Mouse (Mus musculus) frontal cortex, adult 2 months (tissue): ENCODE measurements around the gene Armt1. TPM values are rescaled to one million over a fixed set of nuclear protein-coding genes. Genes with fewer than 3 reads are reported as not detected.

Source experiments
- DNase-seq, 2 experiments: peaks; one replicate each; pipeline ENCODE4 v3.0.0; 2022; ENCODE audit warnings: low spot score in 1 of 2; ENCODE audit errors: extremely low spot score in 1 of 2
- polyA plus RNA-seq: library from polyadenylated mRNA; depleted of rRNA; stranded (reverse); fragments of >200 nt; gene quantifications from 2 replicates; pipeline ENCODE4 v1.2.3, GENCODE M21; 2012; rRNA removed

Gene Armt1
- 20.9 and 23.5 TPM in 2 replicates for polyA plus RNA-seq

DNA sequence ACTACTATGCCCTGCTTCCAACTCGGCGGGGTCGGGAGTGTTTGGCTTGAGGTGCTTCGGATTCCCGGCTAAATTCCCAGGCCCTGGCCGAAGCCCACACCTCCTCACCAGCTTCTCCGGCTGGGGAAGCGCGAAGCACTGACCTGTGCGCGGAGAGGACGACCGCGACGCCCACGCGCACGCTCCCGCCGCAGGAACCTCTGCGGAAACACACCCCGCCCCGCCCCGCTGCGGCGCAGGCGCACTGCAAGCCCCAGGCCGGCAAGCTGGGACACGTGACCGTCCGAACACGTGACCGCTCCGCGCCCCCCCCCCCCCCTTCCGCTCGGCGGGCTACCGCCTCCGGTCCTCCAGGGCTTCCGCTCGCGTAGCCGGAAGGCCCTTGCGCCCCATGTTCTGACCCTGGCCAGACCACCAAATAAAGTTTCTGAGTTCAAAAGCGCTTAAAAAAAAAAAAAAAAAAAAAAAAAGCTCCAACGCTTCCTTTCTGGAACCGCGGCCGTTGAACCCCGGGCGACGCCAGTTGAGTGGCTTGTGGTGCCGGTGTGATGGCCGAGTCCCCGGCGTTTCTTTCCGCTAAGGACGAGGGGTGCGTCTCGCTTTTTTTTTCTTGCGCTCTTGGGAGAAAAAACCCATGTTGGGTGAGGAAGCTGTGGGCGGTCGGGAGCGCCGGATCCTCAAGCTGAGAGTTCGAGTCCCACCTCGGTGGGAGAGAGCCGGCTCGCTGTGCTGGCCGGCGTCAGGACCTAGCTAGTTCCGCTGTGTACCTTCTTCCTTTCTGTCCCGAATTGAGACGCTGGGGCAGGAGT, at the start of gene Armt1, which contains the start of gene Rmnd1:
Gene Armt1 (plus strand): TSS at position 345 of the 809 bp plus-strand sequence.
Gene Rmnd1 (minus strand): TSS at position 266 of the 809 bp plus-strand sequence.
- peak; percentile 83 to 95 for DNase-seq

DNA sequence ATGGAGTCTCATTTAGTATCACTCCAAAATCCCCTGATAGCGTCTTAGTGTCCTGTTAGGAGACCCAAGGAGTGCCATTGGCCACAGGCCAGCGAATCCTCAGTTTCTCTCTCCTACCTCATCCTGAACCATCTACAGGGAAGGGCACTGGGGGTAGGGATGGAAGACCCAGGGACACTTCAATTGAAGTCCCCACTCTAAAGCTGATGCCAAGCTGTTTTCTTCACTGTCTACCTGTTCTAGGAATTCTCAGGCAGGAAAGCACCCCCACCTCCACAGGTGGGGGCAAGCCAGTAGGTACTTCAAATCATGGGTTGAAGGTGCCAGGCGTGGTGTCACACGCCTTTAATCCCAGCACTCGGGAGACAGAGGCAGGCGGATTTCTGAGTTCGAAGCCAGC, 48.0 kb upstream of the Armt1 start:
- no peak for DNase-seq

DNA sequence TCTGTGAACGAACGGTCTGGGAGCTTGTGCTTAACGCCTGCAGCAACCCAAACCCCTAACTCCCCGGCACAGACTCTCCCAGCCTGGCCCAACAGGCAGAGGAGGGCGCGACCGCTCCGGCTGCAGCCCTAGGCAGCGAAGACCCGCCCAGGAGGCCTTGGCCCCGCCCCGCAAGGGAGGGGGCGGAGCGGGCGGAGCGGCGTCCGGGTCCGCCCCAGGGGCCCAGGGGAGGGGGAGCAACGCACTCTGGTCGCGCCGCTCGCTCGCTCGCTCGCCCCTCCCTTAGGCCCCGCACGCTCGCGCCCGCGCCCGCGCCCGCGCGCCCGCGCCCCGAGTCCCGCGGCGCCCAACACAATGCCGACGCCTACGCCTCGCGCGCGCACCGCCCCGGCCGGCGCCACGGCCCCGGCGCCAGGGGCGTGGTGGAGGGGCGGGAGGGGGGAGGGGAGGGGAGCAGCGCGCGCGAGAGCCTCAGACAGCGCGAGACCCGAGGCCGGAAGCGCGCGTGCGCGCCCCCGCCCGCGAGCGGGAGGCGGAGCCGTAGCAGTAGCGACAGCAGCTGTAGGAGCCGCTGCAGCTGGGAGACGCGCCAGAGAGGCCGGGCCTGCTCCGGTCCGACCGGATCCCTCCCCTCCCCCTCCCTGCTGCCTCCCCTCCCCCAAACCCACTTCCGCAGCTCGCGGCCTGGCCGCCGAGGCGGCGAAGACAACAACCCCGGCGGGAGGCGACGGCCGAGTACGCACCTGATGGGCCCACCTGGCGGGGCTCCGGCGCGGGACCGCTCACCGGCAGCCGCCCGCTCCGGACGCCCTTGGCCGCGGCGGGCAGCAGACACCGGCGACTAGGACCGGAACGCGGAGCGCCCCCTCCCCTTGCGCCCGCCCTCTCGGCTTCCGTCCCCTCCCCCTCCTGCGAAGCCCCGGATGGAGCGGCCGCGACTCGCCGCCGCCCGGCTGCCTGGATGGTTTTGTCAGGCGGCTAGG, 45.4 kb upstream of the Armt1 start:
- DNase-seq, result peak; percentile 83 to 92

DNA sequence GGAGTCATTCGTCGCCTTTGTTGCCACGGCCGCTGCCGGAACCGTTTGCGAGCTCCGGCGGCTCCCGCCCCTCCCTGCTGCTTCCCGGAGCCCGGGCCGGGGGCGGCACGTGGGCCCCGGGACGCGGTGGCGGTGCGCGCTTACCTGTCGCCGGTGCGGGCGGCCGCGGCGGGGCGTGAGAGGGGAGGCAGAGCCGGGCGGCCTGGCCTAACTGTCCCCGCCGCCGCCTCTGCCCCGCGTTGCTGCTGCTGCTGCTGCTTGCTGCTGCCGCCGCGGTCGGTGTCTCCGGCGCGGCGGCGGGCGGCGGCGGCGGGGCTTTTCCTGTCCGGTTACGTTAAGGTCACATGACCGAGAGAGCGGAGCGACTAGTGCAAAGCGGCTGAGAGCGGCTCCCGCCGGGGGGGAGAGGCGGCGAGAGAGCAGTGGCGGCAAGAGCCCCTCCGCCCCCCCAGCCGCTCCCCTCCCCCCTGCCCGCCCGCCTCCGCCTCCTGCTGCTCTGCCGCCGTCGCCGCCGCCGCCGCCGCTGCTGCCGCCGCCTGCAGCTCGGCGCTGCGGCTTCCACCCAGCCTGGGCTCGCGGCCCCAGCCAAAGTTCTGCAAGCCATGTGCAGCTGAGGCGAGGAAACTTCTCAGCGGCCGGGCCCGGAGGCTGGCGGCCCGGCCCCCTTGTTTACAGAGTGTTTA, 44.4 kb upstream of the Armt1 start, which contains the start of gene Zbtb2:
Gene Zbtb2 (minus strand): TSS at position 408 of the 683 bp plus-strand sequence.
- peak in 1 of 2 experiments; percentile 59 for DNase-seq

DNA sequence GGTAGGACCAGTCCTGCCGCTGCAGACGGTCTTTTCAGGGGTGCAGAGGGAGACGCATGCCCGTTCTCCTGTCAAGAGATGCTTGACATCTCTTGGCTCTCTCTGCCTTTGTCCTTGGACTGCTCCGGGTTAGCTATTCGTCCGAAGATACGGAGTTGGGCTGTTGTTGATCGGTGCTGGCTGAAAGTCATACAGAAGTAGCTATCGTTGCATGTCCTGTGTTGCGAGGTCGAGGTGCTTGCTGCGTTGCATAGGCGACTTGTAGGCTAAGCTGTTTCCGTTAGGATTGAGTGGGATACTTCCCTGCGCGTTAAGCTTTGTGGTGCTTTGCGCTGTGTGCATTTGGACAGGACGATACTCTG, 43.9 kb upstream of the Armt1 start:
- no peak for DNase-seq

DNA sequence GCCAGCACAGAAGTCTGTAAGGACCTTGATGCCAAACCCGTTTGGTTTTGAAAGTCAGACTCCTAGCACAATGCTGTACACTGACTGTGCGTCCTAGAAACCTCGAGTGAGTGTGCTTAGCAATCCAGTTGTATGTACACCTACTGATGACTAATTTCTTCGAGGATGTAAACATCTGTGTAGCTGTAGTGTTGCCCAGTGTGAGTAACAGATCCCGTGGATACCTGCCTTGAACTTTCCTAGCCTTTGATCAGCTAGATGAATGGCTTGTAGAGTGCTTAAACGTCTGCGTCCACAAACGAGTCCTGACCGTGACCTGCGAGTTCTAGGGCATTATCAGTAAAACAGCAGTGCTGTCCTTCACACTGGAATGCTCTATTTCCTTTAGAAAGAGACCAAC, 43.2 kb upstream of the Armt1 start:
- no peak for DNase-seq

DNA sequence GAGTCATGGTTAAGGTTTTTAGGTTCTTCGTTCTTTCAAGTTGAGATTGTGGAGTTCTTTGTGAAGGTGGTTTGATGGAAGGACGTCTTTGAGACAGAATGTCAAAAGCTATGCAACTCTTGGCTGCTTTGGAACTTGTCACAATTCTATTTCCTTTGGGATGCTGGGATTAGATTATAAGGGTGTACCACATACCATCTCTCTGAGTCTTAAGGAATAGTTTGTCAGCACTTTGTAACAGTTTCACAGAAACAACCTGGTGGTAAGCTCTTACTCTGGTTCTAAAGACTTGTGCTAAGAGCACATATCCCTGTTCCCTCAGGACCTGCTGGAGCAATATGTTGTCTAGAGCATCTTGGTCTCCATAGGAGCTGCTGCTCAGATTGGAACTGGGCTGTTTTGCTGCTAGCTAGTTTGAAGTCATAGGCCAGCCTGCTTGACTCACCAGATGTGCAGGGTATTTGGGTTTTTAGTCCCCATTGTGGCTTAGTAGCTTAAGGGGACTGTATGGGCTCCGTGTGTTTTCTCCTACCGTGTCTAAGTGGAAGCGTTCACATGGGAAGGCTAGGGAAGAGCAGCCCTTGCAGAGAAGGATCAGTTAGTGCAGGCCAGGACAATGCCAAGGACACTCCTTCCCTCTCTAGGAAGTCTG, 42.7 kb upstream of the Armt1 start:
- DNase-seq, result no peak

DNA sequence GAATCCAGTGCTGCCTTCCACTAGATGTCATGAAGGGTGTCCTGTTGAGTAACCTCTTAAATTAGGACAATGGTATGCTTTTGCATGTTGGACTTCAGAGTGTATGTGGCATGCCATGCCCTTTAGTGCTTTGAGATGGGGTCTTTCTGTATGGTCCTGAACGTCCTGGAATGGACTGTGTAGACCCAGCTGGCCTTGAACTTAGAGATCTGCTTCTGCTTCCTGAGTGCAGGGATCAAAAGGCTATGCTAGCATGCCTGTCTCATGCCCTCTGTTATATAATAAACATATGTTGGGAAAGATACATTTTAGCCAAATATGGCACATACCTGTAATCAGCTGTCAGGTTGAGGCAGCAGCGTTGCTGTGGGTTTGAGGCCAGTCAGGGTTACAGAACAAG, 41.7 kb upstream of the Armt1 start:
- no peak for DNase-seq

DNA sequence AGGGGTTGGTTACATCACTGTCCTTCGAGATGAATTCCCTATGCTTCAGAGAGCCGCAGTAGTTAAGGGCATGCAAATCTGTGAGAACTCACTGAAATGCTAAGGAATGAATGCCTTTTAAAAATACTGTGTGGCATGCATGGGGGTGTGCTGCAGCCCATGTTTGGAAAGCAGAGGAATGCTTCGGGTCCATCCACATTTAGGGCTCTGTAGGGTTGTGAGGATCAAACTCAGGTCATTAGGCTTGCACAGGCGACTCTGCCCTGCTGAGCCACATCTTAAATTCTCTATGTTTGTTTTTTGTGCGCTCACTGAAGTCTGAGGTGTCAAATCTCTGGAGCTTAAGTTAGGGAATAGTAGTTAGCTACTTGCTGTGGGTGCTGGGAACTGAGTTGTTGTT, 41.2 kb upstream of the Armt1 start:
- no peak for DNase-seq

DNA sequence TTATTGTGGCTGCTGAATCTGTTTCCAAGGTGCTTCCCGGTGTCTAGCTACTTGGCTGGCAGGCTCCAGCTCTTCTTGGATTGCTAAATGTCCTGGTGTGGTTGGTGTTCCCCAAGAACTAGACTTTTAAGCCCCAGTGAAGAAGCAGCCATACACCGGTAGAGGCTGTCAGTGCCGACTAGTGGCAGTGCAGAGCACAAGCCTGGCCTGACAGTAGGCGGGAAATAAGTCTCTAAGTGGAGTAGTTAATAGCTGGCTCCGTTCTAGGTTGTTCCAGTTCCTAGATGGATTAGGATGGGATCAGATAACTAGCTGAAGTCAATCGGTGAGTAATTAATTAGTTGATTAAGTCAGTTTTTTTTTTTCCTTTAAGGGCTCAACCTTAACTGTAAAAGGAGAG, 40.4 kb upstream of the Armt1 start:
- peak in 1 of 2 experiments; percentile 47 for DNase-seq

DNA sequence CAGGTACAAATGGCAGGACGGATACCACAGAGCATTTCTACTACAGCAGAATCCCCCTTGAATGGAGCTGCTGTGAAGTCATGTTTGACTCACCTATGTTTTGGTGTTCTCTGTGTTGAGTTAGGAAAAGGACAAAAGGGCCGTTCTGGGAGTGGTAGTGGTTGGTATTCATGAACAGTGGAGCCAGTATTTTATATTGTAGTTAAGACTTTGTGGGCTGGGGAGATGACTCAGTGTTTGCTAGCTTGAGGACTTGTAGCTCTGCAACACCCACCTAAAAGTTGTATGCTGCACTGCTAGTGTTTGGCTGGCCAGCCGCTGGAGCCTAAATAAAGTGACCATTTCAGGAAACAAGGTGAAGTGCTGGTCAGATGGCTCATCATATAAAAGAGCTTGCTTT, 36.9 kb upstream of the Armt1 start:
- DNase-seq, result peak in 1 of 2 experiments; percentile 43

DNA sequence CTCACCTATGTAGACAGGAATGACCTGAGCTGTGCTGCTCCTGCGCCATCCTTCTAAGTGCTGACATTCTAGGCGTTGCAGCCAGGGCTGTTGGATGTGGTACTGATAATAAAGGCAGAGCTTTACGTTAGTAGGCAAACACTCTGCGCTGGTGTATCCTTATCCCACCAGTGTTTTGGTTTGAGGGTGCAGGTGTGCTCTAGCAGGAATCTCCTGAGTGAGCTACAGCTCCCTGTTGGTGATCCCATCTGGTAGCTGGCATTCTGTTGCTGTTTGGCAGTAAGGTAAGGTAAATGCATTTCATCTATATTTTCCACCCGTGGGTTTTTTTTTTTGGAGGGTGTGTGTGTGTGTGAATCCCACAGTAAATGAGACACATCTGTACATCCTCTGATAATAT, 34.2 kb upstream of the Armt1 start:
- no peak for DNase-seq

DNA sequence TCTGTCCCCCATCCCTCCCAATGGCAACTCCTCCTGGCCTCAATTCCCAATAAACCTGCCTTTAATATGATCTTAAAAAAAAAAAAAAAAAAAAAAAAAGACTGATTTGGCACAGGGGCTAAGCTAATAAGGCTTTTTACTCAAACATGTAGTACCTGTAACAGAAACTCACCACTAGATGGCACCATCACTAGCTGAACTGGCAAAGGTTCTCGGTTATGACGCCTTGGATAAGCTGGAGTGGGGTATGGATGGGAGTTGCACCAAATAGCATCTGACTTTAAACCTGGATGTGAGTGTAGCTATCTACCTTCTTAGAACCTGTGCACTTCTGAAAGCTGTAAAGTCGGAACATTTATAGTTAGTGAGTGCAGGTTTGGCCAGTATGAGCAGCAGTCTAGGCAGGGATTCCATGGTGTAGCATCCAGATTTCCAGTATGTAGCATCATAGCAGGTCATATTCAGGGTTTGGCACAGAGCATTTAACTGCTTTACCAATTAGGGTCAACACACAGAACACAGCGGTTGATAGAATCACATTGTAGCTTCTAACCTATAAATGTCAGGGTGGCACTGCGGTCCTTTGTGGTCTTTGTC, 27.3 kb upstream of the Armt1 start:
- DNase-seq, result peak in 1 of 2 experiments; percentile 83

DNA sequence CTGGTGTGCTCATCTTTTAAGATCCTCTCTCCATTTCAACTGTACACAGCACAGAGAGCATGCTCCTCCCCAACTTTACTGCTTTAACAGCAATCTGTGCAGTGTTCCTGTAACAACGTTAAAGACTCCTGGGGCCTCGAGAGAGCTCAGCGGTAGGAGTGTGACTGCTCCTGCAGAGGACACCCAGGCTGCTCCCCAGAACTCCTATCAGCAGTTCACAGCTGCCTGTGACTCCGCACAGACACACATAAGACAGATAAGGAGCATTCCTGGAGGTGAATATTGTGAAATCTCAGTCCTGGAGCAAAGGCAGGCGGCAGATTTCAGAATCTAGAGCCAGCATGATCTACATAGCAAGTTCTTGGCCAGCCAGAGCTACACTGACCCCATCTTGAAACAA, 26.8 kb upstream of the Armt1 start:
- DNase-seq, result no peak

DNA sequence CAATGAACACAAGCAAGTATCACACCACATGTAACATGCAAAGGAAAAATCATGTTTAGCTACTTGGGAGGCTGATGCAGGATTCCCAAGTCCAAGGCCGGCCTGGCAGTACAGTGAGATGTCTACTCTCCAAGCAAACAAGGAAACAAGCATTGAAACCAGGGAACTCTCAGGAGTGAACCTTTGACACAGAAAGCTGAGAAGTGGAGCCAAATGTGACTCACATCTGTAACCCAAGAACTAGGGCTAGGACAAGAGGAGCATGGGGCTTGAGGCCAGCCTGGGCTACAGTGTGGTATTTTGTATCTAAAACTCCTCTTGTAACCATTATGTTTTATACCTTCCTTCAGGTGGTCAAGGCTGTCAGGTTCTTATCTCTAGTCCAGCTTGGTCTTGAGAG, 25.1 kb upstream of the Armt1 start:
- no peak for DNase-seq

DNA sequence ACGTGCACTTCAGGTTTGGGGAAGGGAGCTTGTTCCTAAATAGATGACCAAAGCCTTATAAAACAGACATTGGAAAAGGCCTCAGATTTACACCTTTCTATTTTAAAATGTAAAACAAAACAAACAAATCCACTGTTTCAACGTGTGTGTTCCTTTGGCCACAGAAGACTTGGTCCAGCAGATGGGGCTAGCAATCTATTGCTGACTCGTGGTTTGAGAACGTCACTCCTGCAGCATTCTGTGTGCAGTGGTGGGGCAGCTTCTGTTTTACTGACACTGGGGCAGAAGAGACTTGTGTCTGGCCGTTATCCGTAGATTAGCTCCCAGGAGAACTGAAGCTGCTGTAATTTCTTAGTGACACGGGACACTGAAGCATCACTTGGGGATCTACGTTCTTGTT, 7.0 kb upstream of the Armt1 start:
- DNase-seq, result no peak

DNA sequence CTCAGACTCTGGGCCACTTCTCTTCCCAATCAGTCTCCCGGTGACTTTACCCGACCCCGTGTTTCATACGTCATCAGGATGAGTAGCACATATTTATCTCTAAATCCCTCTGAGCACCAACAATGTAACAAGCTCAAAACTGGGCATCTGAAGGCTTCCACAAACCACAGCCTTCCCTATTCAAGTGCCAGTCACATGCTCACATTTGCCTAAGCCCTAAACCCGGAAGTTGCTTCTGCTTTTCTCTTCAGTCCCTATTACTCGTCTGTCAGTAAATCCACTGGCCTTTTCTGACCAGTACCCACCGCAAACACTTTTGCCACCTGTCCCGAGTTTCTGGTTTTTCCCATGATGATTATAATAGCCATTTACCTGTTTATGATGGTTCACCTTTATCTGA, 1.9 kb upstream of the Armt1 start:
- no peak for DNase-seq

DNA sequence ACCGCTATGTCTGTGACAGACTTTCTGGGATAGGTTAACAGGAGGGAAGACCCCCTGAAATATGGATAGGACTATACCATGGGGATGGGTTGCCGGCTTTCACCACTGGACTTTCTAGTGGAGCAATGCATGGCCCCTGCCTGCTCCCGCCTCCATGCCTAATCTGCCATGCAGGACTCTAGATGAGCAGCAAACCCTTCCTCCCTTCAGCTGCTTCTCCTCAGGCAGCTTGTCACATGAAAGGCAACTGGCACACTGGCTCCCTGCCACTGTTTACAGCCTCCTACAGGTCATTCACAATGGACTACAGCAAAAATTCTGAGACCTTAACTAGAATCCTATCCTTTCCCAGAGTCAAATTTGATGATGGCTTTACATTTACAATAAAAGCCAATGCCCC, 1.4 kb upstream of the Armt1 start:
- peak in 1 of 2 experiments; percentile 39 for DNase-seq

DNA sequence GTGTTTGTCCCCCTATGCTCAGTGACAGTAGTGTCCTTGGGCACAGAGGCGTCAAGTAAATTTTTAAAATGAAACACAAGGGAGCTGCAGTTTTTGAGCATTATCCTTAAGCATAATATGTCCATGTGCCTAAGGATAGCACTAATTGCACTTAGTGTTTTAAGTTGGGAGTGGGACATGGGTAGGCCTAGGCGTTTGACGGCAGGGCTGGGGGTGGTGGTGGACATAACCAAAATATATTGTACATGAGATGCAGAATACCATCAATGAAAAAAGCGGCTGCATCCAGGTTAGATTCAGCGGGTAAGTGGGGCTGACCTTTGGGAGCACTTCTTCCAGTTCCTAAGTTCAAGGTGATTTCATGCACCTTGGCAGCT, 533 bp upstream of the Armt1 start:
- DNase-seq, result no peak
